Mouse (Mus musculus) hindbrain, embryonic 12.5 days (tissue): ENCODE measurements around the gene Sag. TPM values are rescaled to one million over a fixed set of nuclear protein-coding genes. Genes with fewer than 3 reads are reported as not detected.
"Not testable (repeated sequence)": the region's sequence is repeated elsewhere in the genome, so short reads cannot be mapped to it uniquely, and the experiment has no call there.

ENCODE experiments used
- ATAC-seq: fragments of 200-750 bp; cut with Nextera tagmentation; 2 replicates; pipeline ENCODE4 v1.8.0; 2017; ENCODE audit warnings: moderate TSS enrichment; ENCODE audit not compliant: low FRiP score
- H3K27ac ChIP-seq: fragments of 300-500 bp; sonication (generic); 2 replicates; pipeline ENCODE4 v1.5.1; 2016; ENCODE audit warnings: mild to moderate bottlenecking
- H3K27me3 ChIP-seq: fragments of 300-500 bp; sonication (generic); 2 replicates; pipeline ENCODE4 v1.6.1; 2016; ENCODE audit warnings: mild to moderate bottlenecking
- H3K36me3 ChIP-seq: fragments of 300-500 bp; sonication (generic); 2 replicates; pipeline ENCODE4 v1.6.1; 2016; ENCODE audit warnings: mild to moderate bottlenecking
- H3K4me1 ChIP-seq: fragments of 300-500 bp; sonication (generic); 2 replicates; pipeline ENCODE4 v1.6.1; 2016
- H3K4me2 ChIP-seq: fragments of 300-500 bp; sonication (generic); replicated peaks from 2 replicates; pipeline ENCODE4 v1.6.1; 2016; ENCODE audit warnings: mild to moderate bottlenecking
- H3K4me3 ChIP-seq: fragments of 300-500 bp; sonication (generic); 2 replicates; pipeline ENCODE4 v1.5.1; 2016; ENCODE audit warnings: mild to moderate bottlenecking
- H3K9ac ChIP-seq: fragments of 300-500 bp; sonication (generic); 2 replicates; pipeline ENCODE4 v1.6.1; 2016; ENCODE audit warnings: mild to moderate bottlenecking, moderate library complexity
- H3K9me3 ChIP-seq: fragments of 300-500 bp; sonication (generic); replicated peaks from 2 replicates; pipeline ENCODE4 v1.6.1; 2016; ENCODE audit warnings: mild to moderate bottlenecking
- WGBS: fragments of 180-500 bp; shearing (Covaris S2); methylation state at CpG from one replicate; pipeline ENCODE4 v1.1.7; 2016; 5-methylcytosine and 5-hydroxymethylcytosine counted together
- polyA plus RNA-seq: library from polyadenylated mRNA; unstranded; fragments of >200 nt; fragmentation: Nextera tagmentation; extraction: Ambion mirVana; gene quantifications from 2 replicates; pipeline ENCODE4 v1.2.1, GENCODE M21; 2016

The Sag gene
- polyA plus RNA-seq, 1 experiment from 2014 or later = 2.4 TPM

DNA sequence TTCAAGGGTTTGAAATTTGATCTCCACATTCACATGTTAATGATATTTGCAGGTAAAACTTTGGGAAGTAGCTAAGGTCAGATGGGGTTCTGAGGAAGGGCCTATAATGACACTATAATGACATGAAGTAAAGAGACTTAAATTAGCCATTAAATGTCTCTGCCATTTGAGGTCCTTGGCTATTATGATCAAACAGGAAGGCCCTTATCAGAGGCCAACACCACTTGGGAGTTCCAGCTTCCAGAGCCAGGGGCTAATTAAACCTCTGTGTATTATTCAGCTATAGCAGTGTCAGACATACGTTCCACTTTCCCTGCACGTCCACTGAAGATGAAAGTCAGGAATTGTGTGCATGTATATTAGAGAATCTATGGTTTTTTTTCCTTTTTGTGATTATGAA is 23.0 kb downstream of the Sag start:
- H3K9me3 ChIP-seq = no peaks in the 10 kb centered on the region
- H3K4me3 ChIP-seq = no peak overlapping the region
- H3K9ac ChIP-seq = no peak overlapping the region
- no peaks in the 10 kb centered on the region for H3K27me3 ChIP-seq
- WGBS = 74% methylated on average over 2 of the region's 2 CpGs
- no peak for ATAC-seq
- no peak overlapping the region for H3K27ac ChIP-seq
- H3K4me2 ChIP-seq = no peak overlapping the region
- H3K36me3 ChIP-seq = no peaks in the 10 kb centered on the region
- peaks cover 14% of the 10 kb centered on the region; the same call in 1 of the 2 replicates for H3K4me1 ChIP-seq

- not testable (repeated sequence) for H3K9ac ChIP-seq, H3K36me3 ChIP-seq, ATAC-seq, H3K27ac ChIP-seq, H3K27me3 ChIP-seq, H3K9me3 ChIP-seq, H3K4me3 ChIP-seq, H3K4me2 ChIP-seq
- H3K4me1 ChIP-seq = peaks cover 14% of the 10 kb centered on the region; the same call in 1 of the 2 replicates
- WGBS = 84% methylated on average over 1 of the region's 1 CpGs
Observed at GRCm38 (mm10) chr1:87827476-87827875, 24.0 kb downstream of the Sag start.

DNA sequence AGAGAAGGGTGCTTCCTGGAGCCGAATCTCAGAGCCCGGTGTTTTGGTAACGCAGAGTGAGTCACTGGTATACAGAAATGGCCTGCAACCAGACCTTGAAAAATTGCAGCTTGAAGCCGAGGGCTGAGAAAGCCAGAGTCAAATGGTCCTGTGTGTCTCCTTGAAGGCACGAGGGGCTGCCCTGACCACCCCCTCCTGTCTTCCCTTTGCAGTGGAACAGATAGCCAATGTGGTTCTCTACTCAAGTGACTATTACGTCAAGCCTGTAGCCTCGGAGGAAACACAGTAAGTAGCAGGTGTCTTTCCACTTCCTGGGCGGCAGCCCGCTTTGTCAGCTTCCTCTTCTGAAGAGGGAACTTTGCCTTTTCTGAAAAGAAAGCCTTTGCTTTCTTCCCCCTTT is 24.7 kb downstream of the Sag start:
- WGBS = 78% methylated on average over 9 of the region's 9 CpGs

GRCm38 (mm10) chr1:87828926-87829580 is 25.6 kb downstream of the Sag start:
- H3K4me2 ChIP-seq = no peak overlapping the region

More for the DNA sequence above, 24.7 kb downstream of the Sag start:
- Histone ChIP-seq H3K9ac (no peak overlapping the region), H3K27me3 (no peaks in the 10 kb centered on the region), H3K27ac (no peak overlapping the region), H3K36me3 (no peaks in the 10 kb centered on the region), H3K4me3 (no peak overlapping the region), H3K4me2 (no peak overlapping the region), H3K9me3 (no peaks in the 10 kb centered on the region), H3K4me1 (peaks cover 14% of the 10 kb centered on the region; the same call in 1 of the 2 replicates)
- no peak for ATAC-seq

GRCm38 (mm10) chr1:87829621-87830211 is 26.2 kb downstream of the Sag start:
- peaks cover 14% of the 10 kb centered on the region; the same call in 1 of the 2 replicates for H3K4me1 ChIP-seq
- H3K4me3 ChIP-seq = no peak overlapping the region
- H3K36me3 ChIP-seq = no peaks in the 10 kb centered on the region
- H3K9ac ChIP-seq = no peak overlapping the region
- WGBS = 63% methylated on average over 6 of the region's 6 CpGs
- no peak for ATAC-seq
- H3K9me3 ChIP-seq = no peaks in the 10 kb centered on the region
- no peaks in the 10 kb centered on the region for H3K27me3 ChIP-seq
- H3K4me2 ChIP-seq = no peak overlapping the region
- no peak overlapping the region for H3K27ac ChIP-seq

More at GRCm38 (mm10) chr1:87828926-87829580, 25.6 kb downstream of the Sag start:
- Histone ChIP-seq H3K36me3 (no peaks in the 10 kb centered on the region), H3K27ac (no peak overlapping the region), H3K9ac (no peak overlapping the region), H3K27me3 (no peaks in the 10 kb centered on the region), H3K4me3 (no peak overlapping the region), H3K4me1 (peaks cover 14% of the 10 kb centered on the region; the same call in 1 of the 2 replicates), H3K9me3 (no peaks in the 10 kb centered on the region)
- no peak for ATAC-seq
- 32% methylated on average over 7 of the region's 7 CpGs for WGBS

- Histone ChIP-seq H3K27me3 (no peaks in the 10 kb centered on the region), H3K36me3 (no peaks in the 10 kb centered on the region), H3K27ac (no peak overlapping the region), H3K9me3 (no peaks in the 10 kb centered on the region), H3K4me2 (no peak overlapping the region), H3K9ac (no peak overlapping the region), H3K4me3 (no peak overlapping the region), H3K4me1 (no peaks in the 10 kb centered on the region)
- 64% methylated on average over 1 of the region's 1 CpGs for WGBS
- no peak for ATAC-seq
Observed at GRCm38 (mm10) chr1:87836453-87836852, 33.0 kb downstream of the Sag start.

GRCm38 (mm10) chr1:87837018-87837417 is 33.5 kb downstream of the Sag start:
- no peaks in the 10 kb centered on the region for H3K4me1 ChIP-seq
- H3K9ac ChIP-seq = no peak overlapping the region
- WGBS = 51% methylated on average over 5 of the region's 5 CpGs
- ATAC-seq = no peak
- H3K27ac ChIP-seq = no peak overlapping the region
- H3K9me3 ChIP-seq = no peaks in the 10 kb centered on the region
- H3K4me2 ChIP-seq = no peak overlapping the region
- H3K4me3 ChIP-seq = no peak overlapping the region
- no peaks in the 10 kb centered on the region for H3K36me3 ChIP-seq
- H3K27me3 ChIP-seq = no peaks in the 10 kb centered on the region

GRCm38 (mm10) chr1:87840411-87841208 is 37.1 kb downstream of the Sag start:
- H3K9me3 ChIP-seq = no peaks in the 10 kb centered on the region
- H3K9ac ChIP-seq = no peak overlapping the region
- H3K27me3 ChIP-seq = no peaks in the 10 kb centered on the region
- no peak for ATAC-seq
- no peaks in the 10 kb centered on the region for H3K36me3 ChIP-seq
- no peaks in the 10 kb centered on the region for H3K4me1 ChIP-seq
- no peak overlapping the region for H3K27ac ChIP-seq
- WGBS = 79% methylated on average over 11 of the region's 11 CpGs
- no peak overlapping the region for H3K4me3 ChIP-seq
- H3K4me2 ChIP-seq = no peak overlapping the region

DNA sequence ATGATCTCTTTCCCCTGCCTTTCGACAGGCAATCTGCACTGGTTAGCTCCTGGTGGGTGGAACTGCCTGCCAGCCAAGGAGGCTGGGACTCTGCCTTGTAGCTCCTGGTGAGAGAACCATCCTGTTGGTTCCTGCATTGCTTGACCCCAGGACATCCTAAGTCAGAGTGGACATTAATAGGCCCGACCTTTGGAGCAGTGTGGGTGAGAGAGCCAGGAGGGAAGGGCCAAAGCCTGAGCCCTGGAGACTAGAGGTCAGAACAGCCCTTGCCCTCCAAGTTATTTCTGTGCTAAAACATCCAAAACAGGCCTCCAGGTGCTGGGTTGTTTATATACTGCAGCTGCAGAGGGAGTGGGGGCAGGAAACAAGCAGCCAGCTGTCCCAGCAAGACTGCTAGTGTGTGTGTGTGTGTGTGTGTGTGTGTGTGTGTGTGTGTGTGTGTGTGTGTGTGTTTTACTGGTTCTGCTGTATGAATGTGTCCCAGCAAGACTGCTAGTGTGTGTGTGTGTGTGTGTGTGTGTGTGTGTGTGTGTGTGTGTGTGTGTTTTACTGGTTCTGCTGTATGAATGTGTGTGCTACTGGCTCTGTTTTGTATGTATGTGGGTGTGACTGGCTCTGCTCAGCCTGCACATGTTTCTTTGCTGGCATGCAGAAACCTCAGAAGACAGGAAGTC is 43.5 kb downstream of the Sag start:
- H3K27ac ChIP-seq = no peak overlapping the region
- H3K9me3 ChIP-seq = no peaks in the 10 kb centered on the region
- H3K4me3 ChIP-seq = no peak overlapping the region
- H3K27me3 ChIP-seq = no peaks in the 10 kb centered on the region
- WGBS = 56% methylated on average over 2 of the region's 2 CpGs
- no peaks in the 10 kb centered on the region for H3K36me3 ChIP-seq
- H3K4me2 ChIP-seq = no peak overlapping the region
- H3K4me1 ChIP-seq = 0 out of 2 replicates have a peak, but pooled peaks cover 5% of the 10 kb centered on the region
- no peak overlapping the region for H3K9ac ChIP-seq
- no peak for ATAC-seq

GRCm38 (mm10) chr1:87847475-87848168 is 44.1 kb downstream of the Sag start:
- Histone ChIP-seq H3K9me3 (no peaks in the 10 kb centered on the region), H3K9ac (no peak overlapping the region), H3K4me2 (no peak overlapping the region), H3K4me3 (no peak overlapping the region), H3K27me3 (no peaks in the 10 kb centered on the region), H3K36me3 (no peaks in the 10 kb centered on the region), H3K4me1 (peaks cover 7% of the 10 kb centered on the region; the same call in 1 of the 2 replicates), H3K27ac (no peak overlapping the region)
- ATAC-seq = no peak
- 61% methylated on average over 4 of the region's 4 CpGs for WGBS

- no peaks in the 10 kb centered on the region for H3K9me3 ChIP-seq
- no peaks in the 10 kb centered on the region for H3K27me3 ChIP-seq
- H3K4me3 ChIP-seq = no peak overlapping the region
- no peak overlapping the region for H3K27ac ChIP-seq
- no peaks in the 10 kb centered on the region for H3K36me3 ChIP-seq
- ATAC-seq = no peak
- H3K4me1 ChIP-seq = peaks cover 9% of the 10 kb centered on the region; the same call in 1 of the 2 replicates
- no peak overlapping the region for H3K9ac ChIP-seq
- 50% methylated on average over 11 of the region's 11 CpGs for WGBS
- no peak overlapping the region for H3K4me2 ChIP-seq
Observed at GRCm38 (mm10) chr1:87848237-87848996, 44.9 kb downstream of the Sag start.
